Mouse (Mus musculus) heart, postnatal 0 days (tissue): ENCODE results near the gene Ahnak.
"Not testable (repeated sequence)": the region's sequence is repeated elsewhere in the genome, so short reads cannot be mapped to it uniquely, and the experiment has no call there.

Experiments
- CTCF ChIP-seq: IDR thresholded peaks from 2 replicates; pipeline ENCODE4 v1.5.1; 2016; ENCODE audit warnings: antibody characterized with exemption, control low read depth, low read depth
- EP300 ChIP-seq: IDR thresholded peaks from 2 replicates; pipeline ENCODE4 v1.6.1; 2016; ENCODE audit warnings: antibody characterized with exemption, low read depth

GRCm38 (mm10) chr19:9123986-9124385 is 134.9 kb downstream of the Ahnak start:
- not testable (repeated sequence) for TF ChIP-seq CTCF, EP300
